Mouse (Mus musculus) central nervous system, embryonic 18 days (tissue): ENCODE measurements around the gene Ngp. TPM values are rescaled to one million over a fixed set of nuclear protein-coding genes. Genes with fewer than 3 reads are reported as not detected.

Source experiments
- polyA plus RNA-seq: library from polyadenylated mRNA; depleted of rRNA; stranded (reverse); fragments of >200 nt; gene quantifications from 2 replicates; pipeline ENCODE4 v1.2.3, GENCODE M21; 2012; rRNA removed

Gene Ngp
- polyA plus RNA-seq = 0.21 and 1.4 TPM in 2 replicates

GRCm38 (mm10) chr9:110419511-110420112 lies at the start of gene Ngp:
TSS of gene Ngp (plus strand) at chr9:110419747.

GRCm38 (mm10) chr9:110408099-110408773 lies 11.3 kb upstream of the Ngp start, which contains the start of gene Ptpn23:
TSS of gene Ptpn23 (minus strand) at chr9:110408213.

Other genes with a start within 250 kb of the Ngp start
- gene Cspg5, start 176.0 kb upstream of the Ngp start, polyA plus RNA-seq = 267 and 276 TPM in 2 replicates
- 41.7 and 43.5 TPM in 2 replicates for gene Elp6, start 114.6 kb upstream of the Ngp start, polyA plus RNA-seq
- 26.9 and 35.5 TPM in 2 replicates for gene Scap, start 86.5 kb upstream of the Ngp start, polyA plus RNA-seq
- gene Ptpn23, start 11.5 kb upstream of the Ngp start, polyA plus RNA-seq = 35.1 and 41.8 TPM in 2 replicates
- gene Klhl18, start 56.9 kb downstream of the Ngp start, polyA plus RNA-seq = 48.6 and 48.9 TPM in 2 replicates
- gene Kif9, start 57.2 kb downstream of the Ngp start, polyA plus RNA-seq = 3.6 and 4.3 TPM in 2 replicates
- 77.3 and 80.6 TPM in 2 replicates for gene Setd2, start 112.8 kb downstream of the Ngp start, polyA plus RNA-seq
- 24.7 and 27.6 TPM in 2 replicates for gene Nradd, start 204.7 kb downstream of the Ngp start, polyA plus RNA-seq
- 16.4 and 16.6 TPM in 2 replicates for gene Nbeal2, start 234.4 kb downstream of the Ngp start, polyA plus RNA-seq
- gene Ccdc12, start 236.8 kb downstream of the Ngp start, polyA plus RNA-seq = 82.1 and 85.3 TPM in 2 replicates